Mouse (Mus musculus) gastrocnemius, postnatal 25 days (tissue): ENCODE measurements around the gene Cdh4. TPM values are rescaled to one million over a fixed set of nuclear protein-coding genes. Genes with fewer than 3 reads are reported as not detected.

Source experiments
- DNase-seq: peaks from one replicate; pipeline ENCODE4 v3.0.0; 2022
- total RNA-seq, 2 experiments: library from RNA; stranded (reverse); gene quantifications; 1 replicate in 1 of 2; 2 replicates in 1 of 2; pipeline ENCODE4 v1.2.3; 2021

Cdh4 gene
- total RNA-seq, 2 experiments from 2014 or later, result 6.7 to 9.6 TPM

- DNase-seq, result no peak
These were observed 422.9 kb downstream of the Cdh4 start for GRCm38 (mm10) chr2:179865097-179865496.

DNA sequence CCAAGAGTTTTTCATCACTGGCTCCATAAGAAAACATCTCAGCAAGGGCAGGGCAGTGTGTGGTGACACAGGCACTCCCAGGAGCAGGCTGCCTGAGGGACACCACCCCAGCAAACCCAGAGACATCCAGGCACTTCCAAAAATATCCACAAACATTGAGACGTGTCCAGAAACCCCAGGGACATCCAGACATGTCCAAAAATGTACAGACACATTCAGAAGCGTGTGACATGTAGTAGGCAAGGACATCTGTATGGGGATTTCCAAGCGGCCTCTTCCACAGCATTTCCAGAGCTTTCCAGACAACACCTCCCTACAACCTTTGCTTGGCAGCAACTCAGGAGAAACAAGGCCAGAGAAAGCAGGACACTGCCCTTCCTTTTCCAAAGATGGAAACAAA is 425.4 kb downstream of the Cdh4 start:
- DNase-seq, result no peak

GRCm38 (mm10) chr2:179869871-179870270 is 427.6 kb downstream of the Cdh4 start:
- no peak for DNase-seq

DNA sequence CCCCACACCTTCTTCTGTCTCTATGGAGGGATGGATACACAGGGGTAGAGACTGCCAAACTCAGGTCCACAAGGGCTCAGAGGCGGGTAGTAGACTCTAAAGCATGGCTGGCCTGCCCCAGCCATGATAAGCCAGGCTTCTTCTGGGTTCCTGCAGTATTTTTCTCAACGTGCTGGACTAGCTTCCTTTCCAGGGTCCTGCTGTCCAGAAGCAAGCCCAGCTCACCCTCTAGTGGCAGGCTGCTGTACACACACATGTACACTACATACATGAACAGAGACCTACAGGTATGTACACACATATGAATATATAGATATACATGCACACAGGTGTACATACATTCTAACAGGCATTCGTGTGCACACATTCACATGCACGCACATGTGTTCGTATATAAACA is 430.5 kb downstream of the Cdh4 start:
- DNase-seq, result no peak

DNA sequence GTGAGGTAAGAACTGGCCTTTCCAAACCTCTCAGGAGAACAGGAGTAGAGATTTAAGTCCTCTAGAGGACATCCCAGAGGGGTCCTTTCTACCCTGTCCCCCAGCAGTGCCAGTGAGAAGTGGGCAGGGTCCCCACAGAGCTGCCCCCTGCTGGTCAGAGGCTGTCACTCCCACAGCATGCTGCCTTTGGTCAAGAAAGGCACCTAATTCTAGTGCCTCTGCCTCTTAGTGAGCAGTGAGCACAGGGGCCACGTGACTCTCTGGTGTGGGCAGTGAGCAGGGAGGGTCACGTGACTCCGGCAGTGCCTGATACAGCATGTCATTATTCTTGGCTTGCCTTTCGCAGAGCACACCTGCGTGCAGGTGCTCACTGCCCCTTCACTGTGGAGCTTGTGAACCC is 431.1 kb downstream of the Cdh4 start:
- DNase-seq, result no peak

DNA sequence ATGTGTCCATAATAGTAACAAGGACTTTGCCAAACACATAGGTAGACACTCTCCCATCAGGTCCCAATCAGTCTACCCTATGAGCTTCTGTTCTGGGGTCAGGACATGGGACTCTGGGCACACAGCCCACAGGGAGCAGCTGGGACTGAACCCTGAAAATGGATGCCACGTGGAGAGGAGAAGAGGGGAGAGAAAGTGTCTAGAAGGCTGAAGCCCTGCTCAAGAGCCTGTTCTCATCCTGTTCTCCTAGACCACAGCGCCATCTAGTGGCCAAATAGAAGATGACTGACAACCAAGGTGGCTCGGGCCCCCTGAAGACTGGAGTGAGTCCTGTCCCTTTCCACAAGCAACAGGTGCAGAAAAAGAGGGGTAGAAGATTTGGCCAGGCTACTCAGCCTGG is 432.9 kb downstream of the Cdh4 start:
- peak; percentile 21 for DNase-seq

GRCm38 (mm10) chr2:179877551-179878215 is 435.5 kb downstream of the Cdh4 start:
- no peak for DNase-seq

- DNase-seq, result no peak
These were observed 442.3 kb downstream of the Cdh4 start for GRCm38 (mm10) chr2:179884561-179884960.

- DNase-seq, result no peak
These were observed 448.8 kb downstream of the Cdh4 start for GRCm38 (mm10) chr2:179891048-179891447.

DNA sequence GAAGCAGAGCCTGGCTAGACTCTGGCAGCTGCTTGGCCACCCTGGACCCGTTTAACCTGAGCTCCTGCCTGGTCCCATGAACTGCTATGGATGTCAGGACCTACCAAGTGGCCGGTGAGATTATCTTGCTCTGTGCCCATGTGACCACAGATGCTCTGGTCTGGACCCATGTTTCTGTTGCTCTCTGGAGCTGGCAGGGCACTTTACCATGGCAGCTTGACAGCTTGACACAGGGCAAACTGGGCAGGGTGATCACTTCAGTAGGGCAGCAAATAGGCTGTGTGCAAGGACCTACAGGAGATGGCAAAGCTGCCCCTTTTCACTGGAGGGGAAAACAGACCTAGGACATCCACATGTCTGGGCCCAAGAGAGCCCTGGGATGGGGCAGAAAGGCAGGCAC is 454.7 kb downstream of the Cdh4 start:
- DNase-seq, result peak; percentile 13

DNA sequence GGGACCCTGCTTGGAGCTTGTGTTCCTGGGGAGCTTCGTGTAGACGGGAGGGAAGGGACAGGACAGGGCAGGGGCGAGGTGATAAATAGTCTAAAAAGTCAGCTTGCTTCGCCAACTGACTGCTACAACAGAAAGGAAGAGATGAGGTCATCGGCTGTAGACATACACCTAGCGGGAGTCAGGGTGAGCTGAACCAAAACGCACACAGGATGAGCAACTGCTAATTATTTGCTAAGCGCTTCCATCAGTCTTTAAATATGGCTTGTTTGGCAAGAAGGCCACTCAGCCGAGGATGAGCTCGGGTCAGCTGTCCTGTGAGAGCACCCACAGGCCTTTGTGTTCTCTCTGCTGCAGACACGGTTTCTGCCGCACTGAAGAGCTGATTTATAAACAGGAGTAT is 470.7 kb downstream of the Cdh4 start:
- DNase-seq, result no peak

DNA sequence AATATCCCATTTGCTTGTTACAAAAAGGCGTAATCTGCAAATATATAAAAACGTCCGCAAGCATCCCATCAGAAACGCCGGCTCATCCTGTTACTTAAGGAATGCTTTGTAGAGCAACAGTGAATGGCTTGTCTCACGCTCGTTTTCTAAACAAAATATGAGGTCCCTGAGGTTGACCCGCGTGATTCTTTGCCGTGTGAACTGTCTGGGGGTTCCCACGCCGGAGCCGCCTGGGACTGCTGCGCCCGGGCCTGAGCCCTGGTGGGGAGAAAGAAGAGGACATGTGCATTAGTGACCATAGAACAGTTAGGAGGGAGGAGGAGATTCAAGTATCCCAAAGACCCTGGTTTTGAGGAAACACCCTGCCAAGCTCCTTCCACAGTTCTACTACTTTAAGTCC is 471.1 kb downstream of the Cdh4 start:
- DNase-seq, result no peak

- DNase-seq, result no peak
These were observed 472.0 kb downstream of the Cdh4 start for GRCm38 (mm10) chr2:179914246-179914645.

DNA sequence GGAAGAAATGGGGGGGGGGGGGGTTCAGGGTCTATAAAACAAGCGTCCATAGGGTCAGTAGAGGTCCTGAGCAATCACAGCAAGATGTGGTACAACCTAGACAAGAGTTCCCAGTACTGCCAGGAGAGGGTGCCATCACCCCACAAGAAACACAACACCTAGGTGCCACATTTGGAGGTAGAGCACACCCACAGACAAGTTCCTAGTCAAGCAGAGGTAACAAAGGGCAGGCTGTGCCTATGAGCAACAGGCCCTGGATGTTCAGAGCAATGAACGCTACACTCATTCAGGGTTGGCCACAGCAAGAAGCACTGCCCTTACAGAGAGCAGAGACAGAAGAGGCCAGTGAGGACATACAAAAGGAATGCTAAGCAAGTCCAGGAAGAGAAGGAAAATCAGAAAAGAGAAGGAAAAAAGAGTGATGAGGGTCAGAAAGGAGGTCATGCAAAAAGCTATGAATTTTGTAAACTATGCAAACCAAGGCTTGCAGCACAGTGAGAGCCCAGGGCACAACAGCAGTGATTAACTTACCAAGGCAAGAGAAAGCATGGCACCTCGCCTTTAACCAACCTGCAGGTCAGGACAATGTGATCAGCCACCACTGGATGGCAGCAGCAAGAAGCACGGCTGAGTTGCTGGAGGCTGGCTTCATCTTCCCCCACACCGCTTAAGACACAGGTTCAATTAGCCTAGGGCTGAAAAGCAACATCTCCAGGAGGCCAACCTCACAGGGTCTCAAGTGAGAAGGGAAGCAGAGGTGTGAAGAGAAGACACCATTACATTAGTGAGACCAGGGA is 474.8 kb downstream of the Cdh4 start:
- DNase-seq, result peak; percentile 46

GRCm38 (mm10) chr2:179920042-179920441 is 477.8 kb downstream of the Cdh4 start:
- DNase-seq, result no peak

GRCm38 (mm10) chr2:179921021-179921653 is 478.9 kb downstream of the Cdh4 start:
- no peak for DNase-seq

- no peak for DNase-seq
These were observed 481.8 kb downstream of the Cdh4 start for GRCm38 (mm10) chr2:179924038-179924437.

GRCm38 (mm10) chr2:179929166-179929565 is 486.9 kb downstream of the Cdh4 start:
- no peak for DNase-seq

- DNase-seq, result no peak
These were observed 489.5 kb downstream of the Cdh4 start for GRCm38 (mm10) chr2:179931741-179932140.

GRCm38 (mm10) chr2:179934165-179934564 is 491.9 kb downstream of the Cdh4 start:
- no peak for DNase-seq

- no peak for DNase-seq
These were observed 494.9 kb downstream of the Cdh4 start for GRCm38 (mm10) chr2:179937091-179937490.

DNA sequence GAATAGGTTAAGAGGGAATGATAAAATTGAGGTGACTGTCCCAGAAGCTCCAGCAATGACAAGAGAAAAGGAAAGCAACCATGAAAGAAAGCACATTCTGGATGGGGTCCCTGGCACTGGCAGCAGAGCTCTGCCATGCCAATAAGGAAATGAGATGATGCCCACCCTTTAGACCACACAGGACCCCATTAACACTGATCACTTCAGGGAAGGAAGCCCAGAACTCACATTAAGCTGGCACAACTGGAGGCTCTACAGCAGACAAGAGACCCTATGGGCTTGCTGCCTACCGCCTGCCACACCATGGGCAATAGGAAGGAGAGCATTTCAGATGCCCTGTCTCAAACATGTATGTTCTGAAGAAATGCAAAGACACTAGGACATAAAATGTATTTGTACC is 499.5 kb downstream of the Cdh4 start:
- DNase-seq, result no peak

GRCm38 (mm10) chr2:179945051-179945450 is 502.8 kb downstream of the Cdh4 start:
- DNase-seq, result no peak
